Mouse (Mus musculus) heart, postnatal 25 days (tissue): ENCODE data around the gene Akt2. TPM values are rescaled to one million over a fixed set of nuclear protein-coding genes. Genes with fewer than 3 reads are reported as not detected.

Experiments
- DNase-seq: peaks from one replicate; pipeline ENCODE4 v3.0.0; 2022; ENCODE audit warnings: low spot score
- intact Hi-C: fragments of 180-260 bp; cut with DNase I; formaldehyde crosslinking; loops from one replicate; pipeline ENCODE4 v1.15.1; 2025
- total RNA-seq, 2 experiments: library from RNA; stranded (reverse); gene quantifications; 2 replicates each; pipeline ENCODE4 v1.2.3; 2021

Akt2 gene
- total RNA-seq, 2 experiments from 2014 or later = 166 to 177 TPM

DNA sequence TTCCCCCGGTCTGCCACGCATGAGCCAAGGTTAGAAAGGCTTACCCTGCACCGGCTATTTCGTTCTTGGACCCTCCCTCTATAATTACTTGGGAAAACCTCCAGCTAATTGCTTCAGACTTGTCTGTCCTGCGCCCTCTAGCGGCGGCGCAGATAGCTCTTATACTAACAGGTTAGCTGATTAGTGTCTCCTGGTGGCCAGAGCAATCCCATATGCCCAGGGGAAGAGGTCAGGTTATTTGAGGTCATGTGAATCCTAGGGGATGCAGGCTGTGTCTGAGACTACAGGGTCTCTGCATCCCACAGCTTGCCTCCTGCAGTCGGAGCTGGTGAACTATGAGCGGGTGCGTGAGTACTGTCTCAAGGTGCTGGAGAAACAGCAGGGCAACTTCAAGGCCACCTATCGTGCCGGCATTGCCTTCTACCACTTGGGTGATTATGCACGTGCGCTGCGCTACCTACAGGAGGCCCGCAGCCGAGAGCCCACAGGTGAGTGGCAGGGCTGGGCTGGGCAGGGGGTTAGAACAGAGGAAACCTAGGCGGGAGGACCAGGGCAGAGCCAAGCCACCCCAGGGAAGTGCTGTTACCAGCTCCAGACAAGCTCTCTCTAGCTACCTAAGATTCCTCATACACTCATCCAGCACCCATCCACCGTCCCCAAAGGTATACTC, 63.4 kb downstream of the Akt2 start:
- no peak for DNase-seq
- intact Hi-C loops = no loop called here

DNA sequence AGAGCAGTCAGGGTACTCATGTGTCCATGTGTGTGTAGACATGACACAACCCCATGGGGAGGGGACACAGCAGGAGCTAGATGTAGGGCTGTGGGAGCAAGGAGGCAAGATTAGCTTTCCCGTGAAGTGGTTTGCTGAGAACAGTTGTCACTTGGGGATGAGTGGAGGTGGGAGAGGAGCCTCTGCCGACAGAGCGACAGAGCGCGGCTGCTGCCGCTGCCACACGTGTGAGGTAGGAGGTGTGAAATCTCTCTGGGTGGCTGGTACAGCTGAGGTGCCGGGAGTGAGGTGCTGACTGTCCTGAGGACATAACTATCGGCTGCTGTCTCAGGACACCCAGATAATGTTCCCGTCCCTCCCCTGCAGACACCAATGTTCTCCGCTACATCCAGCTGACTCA, 64.2 kb downstream of the Akt2 start:
- DNase-seq = no peak
- intact Hi-C loops = no loop called here

DNA sequence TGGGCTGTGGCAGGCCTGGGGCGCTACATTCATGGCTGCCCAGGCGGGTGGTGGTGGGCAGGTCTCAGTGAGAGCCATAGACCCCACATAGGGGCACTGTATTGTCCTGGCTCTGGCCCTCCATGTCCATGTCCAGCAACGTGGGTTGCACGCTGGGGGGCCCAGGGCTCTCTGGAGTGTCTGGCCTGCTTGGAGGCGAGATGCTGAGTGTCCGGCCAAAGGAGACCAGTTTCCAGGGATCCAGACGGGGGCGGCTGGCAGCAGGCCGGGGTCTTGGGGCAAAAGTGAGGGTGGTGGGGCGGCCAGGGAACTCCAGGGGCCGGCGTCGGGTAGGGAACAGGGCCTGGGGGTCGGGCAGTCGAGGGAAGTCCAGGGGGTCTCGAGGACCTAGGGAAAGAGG, 65.2 kb downstream of the Akt2 start:
- intact Hi-C loops = no loop called here
- DNase-seq = no peak

DNA sequence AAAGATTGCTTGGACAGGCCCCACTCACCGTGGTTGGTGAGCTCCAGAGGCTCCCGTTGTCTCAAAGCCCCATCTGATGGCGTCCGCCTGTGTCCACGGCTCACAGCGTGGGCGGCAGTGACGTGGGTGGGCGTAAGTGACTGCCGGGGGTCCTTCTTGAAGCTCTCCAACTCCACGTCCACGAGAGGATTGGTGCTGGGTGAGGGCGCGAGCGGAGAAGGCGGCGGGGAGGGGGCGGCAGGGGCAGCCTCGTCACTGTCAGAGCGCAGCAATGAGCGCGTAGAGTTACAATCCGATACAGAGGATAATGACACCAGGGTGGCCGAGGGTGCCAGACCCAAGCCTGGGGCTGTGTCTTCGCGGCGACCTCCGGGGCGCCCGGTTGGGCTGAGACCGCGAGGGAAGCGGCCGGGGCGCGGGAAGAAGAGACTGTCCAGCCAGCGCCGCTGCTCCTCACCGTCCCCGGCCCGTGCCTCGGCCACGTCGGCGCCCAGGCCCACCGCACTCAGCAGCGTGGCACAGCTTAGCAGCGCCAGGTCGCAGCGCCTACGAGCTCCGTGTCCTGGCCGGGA, 66.6 kb downstream of the Akt2 start:
- intact Hi-C loops = no loop called here
- no peak for DNase-seq

DNA sequence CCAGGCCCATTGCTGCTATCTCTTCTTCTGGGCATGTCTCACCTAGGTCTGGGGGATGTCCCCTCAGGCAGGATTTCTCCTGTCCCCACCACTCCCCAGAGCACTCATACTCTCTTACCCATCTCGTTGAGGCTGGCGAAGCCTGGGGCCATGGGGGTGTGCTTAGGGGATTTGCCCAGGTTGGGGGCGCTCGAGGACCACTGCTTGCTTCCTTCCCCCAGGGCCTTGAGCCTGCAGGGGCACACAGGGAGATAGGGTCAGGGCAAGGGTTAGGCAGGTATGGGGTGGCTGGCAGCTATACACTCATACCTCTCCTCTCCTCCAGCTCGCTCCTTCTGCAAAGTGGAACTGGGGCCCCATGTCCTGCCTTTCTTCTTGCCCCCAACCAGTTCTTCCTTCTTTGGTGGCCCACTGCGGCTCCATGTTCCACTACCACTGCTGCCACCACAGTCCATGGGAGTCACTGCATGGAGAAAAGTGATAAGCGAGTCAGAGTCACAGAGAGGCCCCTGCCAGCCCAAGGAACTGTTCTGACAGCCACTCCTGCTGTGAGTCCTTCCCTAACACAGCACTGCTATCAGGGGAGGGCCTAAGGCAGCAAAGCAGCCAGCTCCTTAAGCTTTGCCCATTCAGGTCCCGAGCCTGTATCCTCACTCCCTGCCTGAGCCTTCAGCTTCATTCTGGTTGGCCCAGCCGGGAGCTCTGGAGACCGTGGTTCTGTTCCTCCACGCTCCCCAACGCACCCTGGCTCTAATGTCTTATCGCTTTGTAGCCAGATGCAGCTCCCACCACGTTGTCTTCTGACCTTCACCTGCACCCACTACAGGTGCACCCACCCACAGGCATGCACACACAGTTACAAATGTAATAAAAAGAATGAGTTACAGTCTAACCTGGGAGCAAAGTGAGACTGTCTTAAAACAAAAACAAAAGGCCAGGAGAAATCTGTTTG, 67.6 kb downstream of the Akt2 start:
- intact Hi-C loops = no loop called here
- DNase-seq = no peak

DNA sequence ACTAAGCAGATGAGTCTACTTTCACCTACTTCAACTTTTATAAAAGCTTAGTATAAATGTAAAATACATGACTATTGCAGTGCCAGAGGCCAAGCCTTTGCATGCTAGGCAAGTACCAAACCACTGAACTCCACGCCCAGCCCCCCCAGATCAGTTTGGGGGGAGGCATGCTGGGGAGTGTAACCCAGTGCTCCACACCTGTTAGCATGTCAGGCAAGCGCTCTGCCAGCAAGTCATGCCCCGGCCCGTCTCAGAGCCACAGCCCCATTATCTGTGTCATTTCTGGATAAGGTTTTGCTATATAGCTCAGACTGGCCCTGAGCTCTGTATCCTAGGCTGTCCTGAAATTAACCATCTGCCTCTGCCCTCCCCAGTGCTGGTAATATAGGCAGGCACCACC, 70.7 kb downstream of the Akt2 start:
- DNase-seq = no peak
- intact Hi-C loops = no loop called here

DNA sequence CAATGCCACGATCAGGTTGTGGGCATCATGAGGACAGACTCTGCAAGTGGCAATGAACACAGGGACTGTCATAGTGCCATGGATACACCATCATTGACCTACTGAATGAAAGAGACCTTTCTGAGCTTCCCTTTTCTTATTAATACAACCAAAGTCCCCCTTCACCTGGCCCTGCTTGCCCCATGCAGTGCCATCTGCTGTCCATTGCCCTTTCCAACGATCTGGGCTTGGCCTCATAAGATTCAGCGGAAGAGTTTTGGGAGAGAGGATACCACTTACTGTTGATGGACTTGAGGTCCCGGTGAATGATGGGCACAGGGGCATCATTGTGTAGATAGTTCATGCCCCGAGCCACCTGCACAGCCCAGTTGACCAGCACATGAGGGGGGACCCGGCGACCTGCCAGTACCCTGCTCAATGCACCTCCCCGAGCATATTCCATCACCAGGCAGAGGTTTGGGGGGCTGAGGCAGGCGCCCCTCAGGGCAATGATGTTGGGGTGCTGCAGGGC, 81.8 kb downstream of the Akt2 start:
- intact Hi-C loops = no loop called here
- no peak for DNase-seq

DNA sequence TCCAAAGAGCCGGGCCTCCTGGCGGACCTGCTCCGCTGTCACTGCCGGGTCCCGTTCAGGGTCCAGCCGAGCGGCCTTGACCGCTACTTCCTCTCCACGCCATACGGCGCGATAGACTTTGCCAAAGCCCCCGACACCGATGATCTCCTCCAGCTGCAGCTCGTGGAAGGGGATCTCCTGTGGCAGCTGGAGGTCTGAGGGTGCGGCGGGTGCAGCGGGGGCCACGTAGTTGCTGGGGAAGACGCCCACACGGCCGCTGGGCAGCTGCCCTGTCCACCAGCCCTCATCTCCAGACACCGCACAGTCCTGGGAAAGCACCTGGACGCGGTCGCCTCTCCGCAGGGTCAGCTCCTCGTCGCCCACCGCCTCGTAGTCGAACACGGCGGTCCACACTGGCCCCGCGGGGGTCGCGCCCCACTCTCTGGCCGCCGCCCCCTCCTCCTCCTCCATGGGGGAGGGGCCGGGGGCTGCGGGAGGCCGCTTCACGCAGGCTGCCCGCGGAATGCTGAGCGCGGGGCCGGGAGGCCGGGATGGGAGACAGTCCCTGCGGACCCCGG, 82.3 kb downstream of the Akt2 start:
- DNase-seq = no peak
- intact Hi-C loops = loop anchor here (2.0 kb wide), 1 partner anchor 15 kb away; the partner anchor contains the start of gene Zfp607b

DNA sequence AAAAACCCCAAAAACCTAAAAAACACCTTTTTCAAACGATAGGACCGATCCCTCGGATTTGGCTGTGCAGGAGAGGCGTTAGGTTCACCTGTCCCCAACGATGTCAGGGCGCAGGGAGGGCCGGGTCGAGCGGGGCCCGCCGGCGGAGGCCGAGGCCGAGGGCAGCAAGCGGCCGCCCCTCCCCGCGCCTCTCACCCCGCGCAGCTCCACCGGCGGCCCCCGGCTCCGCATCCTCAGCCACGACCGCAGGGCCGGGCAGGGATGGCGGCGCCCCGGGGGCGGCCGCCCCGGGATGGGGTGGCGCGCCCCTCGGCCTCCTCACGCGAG, 82.8 kb downstream of the Akt2 start:
- intact Hi-C loops = loop anchor here (2.0 kb wide), 1 partner anchor 15 kb away; the partner anchor contains the start of gene Zfp607b

DNA sequence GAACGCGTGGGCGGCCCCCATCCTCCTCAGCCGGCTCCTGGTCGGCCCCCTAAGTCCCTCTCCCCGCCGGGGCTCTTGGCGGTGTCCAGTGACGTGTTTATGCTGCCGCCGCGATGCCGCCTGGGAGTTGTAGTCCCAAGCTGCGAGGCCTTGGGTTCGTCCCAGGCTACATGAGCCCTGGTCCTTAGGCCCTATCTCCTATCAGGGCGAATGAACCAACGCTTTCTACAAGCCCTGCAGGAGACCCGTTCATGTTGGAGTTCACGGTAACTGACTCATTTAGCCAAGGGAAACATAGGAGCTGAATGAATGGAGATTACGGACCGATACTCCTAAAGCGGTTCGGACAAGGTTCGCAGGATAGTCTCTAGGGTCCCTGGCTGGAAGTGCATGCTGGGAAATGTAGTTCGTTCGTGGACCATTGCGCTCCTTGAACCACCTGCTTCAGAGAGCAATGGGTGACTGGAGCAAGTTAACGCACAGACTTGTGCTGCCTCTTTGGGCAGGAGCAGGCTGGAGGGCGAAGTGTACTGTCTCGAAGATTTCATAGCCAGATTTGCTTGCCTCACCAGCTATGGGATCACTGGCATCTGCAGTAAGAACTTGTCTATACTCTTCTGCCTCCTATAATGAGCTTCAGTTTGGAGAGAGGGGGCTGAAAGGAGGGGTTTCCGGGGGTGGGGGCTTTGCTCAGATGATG, 83.3 kb downstream of the Akt2 start, which contains the start of gene Map3k10:
Gene Map3k10 (minus strand): TSS at position 77 of the 700 bp plus-strand sequence.
- intact Hi-C loops = loop anchor here (2.0 kb wide), 1 partner anchor 14 kb away; the partner anchor contains the start of gene Zfp607b

More for the DNA sequence above, 82.8 kb downstream of the Akt2 start:
- DNase-seq = no peak

DNA sequence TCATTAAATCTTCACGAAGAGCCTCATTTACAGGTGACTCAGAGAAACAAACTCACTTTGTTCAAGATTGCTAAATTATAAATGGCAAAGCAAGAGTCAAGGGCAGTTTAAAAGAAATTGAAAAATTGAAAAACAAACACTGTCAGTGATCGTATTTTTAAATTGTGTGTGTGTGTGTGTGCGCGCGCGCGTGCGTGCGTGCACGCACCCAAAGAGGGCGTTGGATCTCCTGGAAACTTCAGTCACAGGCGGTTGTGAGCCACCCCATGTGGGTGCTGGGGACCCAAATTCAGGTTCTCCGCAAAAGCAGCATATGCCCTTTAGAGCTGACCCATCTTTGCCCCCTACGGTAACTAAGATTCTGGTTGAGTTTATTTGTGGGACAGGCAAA, 83.9 kb downstream of the Akt2 start:
- no peak for DNase-seq
- intact Hi-C loops = loop anchor here (2.0 kb wide), 1 partner anchor 14 kb away; the partner anchor contains the start of gene Zfp607b

More for the DNA sequence above, 83.3 kb downstream of the Akt2 start, which contains the start of gene Map3k10:
- DNase-seq = peak; percentile 87

DNA sequence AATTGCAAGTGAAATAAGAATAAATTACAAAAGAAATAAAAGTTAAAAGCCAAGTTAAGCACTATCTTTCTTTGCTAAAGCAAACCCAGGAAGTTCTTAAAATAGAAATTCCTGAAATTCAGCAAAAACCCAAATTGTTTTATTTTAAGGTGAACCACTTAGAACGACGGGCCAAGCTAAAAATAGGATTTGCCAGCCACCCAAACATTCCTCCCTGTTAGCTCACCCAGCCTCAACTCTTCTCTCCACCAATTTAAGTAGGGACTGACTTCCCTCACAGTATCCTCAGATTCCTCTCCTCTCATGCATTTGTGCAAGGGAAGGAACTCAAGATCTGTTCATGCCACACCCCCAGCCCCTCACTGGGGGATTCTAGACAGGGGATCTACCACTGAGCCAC, 91.9 kb downstream of the Akt2 start:
- intact Hi-C loops = no loop called here
- DNase-seq = no peak

DNA sequence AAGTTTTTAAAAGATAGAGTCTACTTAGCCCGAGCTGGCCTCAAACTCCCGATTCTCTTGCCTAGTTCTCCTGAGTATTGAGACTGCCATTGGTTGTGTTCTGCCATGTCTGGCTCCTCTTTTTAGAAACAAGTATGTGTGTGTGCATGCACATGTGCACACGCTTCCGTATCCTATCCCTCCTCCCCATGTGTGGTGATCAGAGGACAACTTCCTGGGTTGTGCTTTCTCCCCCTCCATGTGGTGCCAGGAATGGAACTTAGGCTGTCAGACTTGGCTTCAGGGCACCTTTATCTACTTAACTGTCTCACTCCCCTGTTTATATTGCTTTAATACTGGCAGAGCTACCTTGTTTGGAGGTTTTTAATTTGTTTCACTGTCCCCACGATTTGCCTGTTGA, 93.9 kb downstream of the Akt2 start:
- no peak for DNase-seq
- intact Hi-C loops = loop anchor here (1.0 to 5.0 kb wide), 3 partner anchors 34 to 348 kb away; partner anchors contain the start of gene Ltbp4

DNA sequence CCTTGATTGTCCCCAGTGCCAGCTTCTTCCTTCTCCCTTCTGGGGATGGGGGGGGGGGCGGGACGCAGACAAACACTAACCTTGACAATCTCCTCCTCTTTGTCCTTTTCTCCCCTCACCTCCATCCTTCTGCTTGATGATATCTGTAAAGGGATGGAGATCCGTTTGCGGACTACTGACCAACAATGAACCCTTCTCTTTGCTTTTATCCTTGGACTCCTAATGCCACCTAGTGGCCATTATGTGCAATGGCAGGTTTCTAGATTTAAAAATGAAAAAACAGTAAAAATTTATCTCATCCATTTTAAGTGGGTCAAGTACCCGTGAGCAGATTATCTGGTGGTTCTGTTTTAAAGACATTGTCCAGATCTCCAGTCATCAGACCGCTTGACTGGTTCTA, 94.3 kb downstream of the Akt2 start:
- DNase-seq = no peak
- intact Hi-C loops = loop anchor here (1.0 to 5.0 kb wide), 3 partner anchors 34 to 348 kb away; partner anchors contain the start of gene Ltbp4

DNA sequence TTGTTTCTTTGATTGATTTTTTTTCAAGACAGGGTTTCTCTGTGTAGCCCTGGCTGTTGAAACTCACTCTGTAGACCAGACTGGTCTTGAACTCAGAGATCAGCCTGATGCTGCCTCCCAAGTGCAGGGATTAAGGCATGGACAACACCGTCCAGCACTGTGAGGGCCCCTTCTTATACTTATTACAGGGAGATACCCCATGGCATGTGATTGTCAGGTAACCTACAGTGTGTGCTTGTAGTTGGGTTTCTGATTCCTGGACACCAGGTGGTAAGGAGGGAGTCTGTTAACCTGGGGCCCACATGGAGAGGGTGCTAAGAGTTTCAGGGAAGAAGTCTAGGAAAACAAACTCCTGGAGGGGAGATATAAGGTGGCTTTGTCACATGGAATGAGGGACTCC, 95.7 kb downstream of the Akt2 start:
- no peak for DNase-seq
- intact Hi-C loops = loop anchor here (5.0 kb wide), 2 partner anchors 110 to 350 kb away; partner anchors contain the start of gene Ltbp4

DNA sequence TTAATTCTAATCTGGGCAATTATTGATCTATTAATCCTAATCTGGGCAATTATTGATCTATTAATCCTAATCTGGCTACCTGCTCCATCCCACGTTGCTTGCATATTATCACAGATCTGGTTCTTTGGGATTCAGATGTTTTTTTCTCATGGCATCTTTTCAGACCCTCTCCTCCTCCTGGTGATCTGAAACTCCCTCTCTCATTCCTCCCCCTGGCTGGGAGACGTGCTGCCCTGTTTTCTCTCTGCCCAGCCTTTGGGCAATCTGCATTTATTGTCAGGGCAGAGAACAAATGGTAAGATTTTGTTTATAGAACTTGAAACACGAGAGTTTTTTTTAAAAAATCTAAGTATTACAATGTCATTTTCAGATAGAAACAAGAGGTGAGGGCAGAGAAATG, 96.5 kb downstream of the Akt2 start:
- intact Hi-C loops = loop anchor here (2.0 to 5.0 kb wide), 3 partner anchors 13 to 351 kb away; partner anchors contain the start of genes Ltbp4 and Map3k10
- no peak for DNase-seq

DNA sequence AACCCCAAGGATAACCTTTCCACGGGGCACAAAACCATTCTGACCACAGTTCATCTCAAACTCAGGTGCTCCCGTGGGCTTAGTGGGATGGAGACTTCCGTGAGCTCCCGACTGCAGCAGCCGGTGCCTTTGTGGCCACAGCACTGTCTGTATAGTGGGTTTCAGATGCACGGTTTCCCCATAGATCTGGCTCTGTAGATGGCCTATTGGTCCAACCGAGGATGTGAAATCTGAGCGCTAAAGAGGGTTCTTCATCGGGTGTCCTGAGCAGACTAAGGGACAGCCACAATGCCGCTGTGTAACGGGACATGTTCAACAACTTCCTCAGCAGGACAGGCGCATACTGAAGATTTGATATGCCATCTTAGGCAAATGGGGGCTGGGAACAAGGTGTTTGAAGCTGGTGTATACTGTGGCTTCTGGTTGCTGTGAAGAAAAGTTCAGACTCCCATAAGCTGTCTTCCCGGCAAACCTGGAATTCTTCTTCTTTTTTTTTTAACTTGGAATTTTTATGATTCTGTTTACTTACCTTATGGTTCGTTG, 97.0 kb downstream of the Akt2 start:
- no peak for DNase-seq
- intact Hi-C loops = loop anchor here (2.0 to 5.0 kb wide), 3 partner anchors 14 to 351 kb away; partner anchors contain the start of genes Ltbp4 and Map3k10

DNA sequence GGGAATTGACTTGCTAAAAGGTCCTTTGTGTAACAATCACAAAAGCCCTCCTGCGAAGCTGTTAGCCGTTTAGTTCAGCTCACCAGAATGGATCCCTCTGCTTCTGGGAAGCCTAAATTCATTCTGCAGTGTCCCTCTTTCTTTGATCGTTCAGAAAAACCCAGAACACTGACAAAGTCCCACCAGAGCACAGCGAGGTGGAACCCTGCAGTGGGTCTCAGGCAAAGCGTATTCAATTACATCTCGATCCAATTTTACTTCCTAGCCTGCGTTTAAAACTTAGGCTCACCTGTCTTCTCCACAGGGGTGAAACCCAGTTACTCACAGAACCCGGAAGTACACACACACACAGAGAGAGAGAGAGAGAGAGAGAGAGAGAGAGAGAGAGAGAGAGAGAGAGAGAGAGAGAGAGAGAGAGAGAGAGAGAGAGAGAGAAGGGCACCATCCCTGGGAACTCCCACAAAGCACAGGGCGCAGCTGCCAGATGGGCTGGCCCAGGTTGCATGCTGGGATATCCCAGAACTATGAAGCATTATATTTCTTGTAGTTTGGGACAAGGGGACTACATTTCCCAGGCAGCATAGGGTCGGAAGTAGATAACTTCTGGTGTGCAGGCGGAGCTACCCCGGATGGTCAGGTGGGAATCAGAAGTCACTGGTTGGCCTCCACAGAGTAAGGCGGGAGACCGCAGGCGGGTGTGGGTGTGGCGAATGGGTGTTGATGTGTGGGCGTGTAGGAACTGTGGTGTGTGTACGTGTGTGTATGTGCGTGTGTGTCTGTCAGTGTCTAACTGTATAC, 97.7 kb downstream of the Akt2 start, which contains the start of gene Zfp607b:
Gene Zfp607b (plus strand): TSS at position 526 of the 798 bp plus-strand sequence.
- intact Hi-C loops = loop anchor here (2.0 to 5.0 kb wide), 3 partner anchors 14 to 352 kb away; partner anchors contain the start of genes Ltbp4 and Map3k10
- peak; percentile 91 for DNase-seq
